Mouse (Mus musculus): ENCODE measurements at regions not wholly inside any gene's neighbourhood (a gene's known extent, or its start where the extent isn't known, plus 50 kb on each side); places are given as distances from the start of the nearest gene placed in this dataset.
"Not testable (repeated sequence)": the region's sequence is repeated elsewhere in the genome, so short reads cannot be mapped to it uniquely, and the experiment has no call there.

DNA sequence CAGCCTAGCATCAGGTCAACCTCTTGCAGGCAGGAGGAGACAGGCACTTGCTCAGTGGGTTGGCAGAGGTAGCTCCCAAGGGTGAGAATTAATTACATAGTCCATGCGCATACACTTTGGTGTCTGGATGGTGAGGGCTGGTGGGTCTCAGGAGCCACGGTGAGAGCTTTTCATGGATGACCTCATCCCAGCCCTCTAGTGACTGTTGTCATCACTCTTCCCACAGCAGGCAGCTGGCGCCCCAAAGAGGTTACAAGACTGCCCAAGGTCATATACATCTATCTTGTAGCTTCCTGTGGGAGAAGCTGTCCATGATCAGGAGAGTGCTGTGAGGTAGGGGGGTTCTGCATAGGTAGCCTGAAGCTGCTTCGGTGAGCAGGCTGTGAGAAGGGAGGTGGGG, 224.5 kb downstream of the 1810013L24Rik start:
- Histone ChIP-seq H3K9me3 (no peaks in the 10 kb centered on the region), H3K27ac (no peak overlapping the region), H3K36me3 (replicated peaks) (no peaks in the 10 kb centered on the region), H3K4me3 (no peak overlapping the region), H3K27me3 (ENCODE audit: poor library complexity, severe bottlenecking) (no peaks in the 10 kb centered on the region), H3K4me1 (no peaks in the 10 kb centered on the region)
- DNase-seq (ENCODE audit: extremely low spot score, low spot score): no peak
- WGBS: 84% methylated on average over 4 of the region's 4 CpGs

DNA sequence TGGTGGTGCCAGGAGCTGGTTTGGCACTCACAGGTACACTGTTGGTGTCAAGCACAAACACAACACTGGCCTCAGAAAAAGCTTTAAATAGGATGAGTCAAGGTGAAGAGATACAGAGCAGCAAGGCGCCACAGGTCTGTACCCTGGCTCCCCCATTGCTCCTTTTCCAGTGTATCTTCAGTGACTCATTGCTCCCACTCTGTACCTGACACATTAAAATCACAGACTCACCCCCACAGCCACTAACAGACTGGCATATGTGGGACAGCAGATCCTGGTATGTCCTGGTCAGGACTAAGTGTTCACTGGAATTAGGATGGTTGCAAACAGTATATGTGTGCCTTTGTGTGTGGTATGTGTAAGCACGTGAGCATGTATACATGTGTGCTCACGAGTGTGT, 226.5 kb downstream of the 1810013L24Rik start:
- Histone ChIP-seq H3K4me1 (no peaks in the 10 kb centered on the region), H3K27ac (no peak overlapping the region), H3K36me3 (replicated peaks) (no peaks in the 10 kb centered on the region), H3K27me3 (ENCODE audit: poor library complexity, severe bottlenecking) (no peaks in the 10 kb centered on the region), H3K9me3 (no peaks in the 10 kb centered on the region), H3K4me3 (no peak overlapping the region)
- no peak for DNase-seq (ENCODE audit: extremely low spot score, low spot score)
- 87% methylated on average over 3 of the region's 3 CpGs for WGBS

DNA sequence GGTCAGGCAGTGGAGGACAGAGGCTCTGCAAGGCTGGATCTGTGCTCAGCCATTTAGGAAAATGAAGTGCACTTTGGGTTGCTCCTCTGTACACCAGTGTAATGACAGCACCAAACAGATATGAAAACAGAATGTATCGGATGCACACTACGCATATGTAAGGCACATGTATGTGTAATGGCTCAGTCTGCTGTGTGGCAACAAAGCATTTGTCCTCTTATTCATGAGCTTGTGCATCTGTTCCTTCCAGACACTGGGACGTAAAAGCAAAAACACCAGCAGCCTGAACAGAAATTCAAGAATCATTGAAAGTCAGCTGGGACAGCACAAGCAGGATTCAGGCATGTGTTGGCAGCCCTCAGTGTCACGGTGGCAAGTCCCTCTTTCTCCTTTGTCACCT, 241.6 kb downstream of the 1810013L24Rik start:
- 97% methylated on average over 4 of the region's 4 CpGs for WGBS
- Histone ChIP-seq H3K27ac (no peak overlapping the region), H3K36me3 (replicated peaks) (no peaks in the 10 kb centered on the region), H3K27me3 (ENCODE audit: poor library complexity, severe bottlenecking) (no peaks in the 10 kb centered on the region), H3K4me1 (no peaks in the 10 kb centered on the region), H3K4me3 (no peak overlapping the region), H3K9me3 (0 out of 2 replicates have a peak, but pooled peaks cover 6% of the 10 kb centered on the region)
- no peak for DNase-seq (ENCODE audit: extremely low spot score, low spot score)

DNA sequence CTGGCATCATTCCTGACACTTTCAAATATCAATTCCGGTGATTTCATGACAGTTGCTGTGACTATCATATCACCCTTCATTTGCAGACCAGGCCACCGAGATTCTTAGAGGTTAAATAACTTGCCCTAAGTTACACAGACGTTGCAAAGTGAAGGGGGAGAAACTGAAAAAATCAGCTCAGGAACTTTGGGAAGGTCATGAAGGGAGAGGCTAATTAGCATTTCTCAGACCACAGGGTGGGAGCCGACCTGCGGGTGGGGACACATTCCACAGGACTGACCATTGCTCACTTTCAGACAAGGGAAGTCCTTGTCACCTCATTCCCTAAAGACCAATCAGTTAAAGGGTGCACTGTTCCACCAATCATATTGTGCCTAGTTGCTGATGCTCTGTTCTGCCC, 242.1 kb downstream of the 1810013L24Rik start:
- not testable (repeated sequence) for H3K36me3 ChIP-seq (replicated peaks); H3K4me3 ChIP-seq; DNase-seq (ENCODE audit: extremely low spot score, low spot score); H3K27me3 ChIP-seq (ENCODE audit: poor library complexity, severe bottlenecking); H3K9me3 ChIP-seq; H3K4me1 ChIP-seq; H3K27ac ChIP-seq
- WGBS: 91% methylated on average over 5 of the region's 5 CpGs

DNA sequence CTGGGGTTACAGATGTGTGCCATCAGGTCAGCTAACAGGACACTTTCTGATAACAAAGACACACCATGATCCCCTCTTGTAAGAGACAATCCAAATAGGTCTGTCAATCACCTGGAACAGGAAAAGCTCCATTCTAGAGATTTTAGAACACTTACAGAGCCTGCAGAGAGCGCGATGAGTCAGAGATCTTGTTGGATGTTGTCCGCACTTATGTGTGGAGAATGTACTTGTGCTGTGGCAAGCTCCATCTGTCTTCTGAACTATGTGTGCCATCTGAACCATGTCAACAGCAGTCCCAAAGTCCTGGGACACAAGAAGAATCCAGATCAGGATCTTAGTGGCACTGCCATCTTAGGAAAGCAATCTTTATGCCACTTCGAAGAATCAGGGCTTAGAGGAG, 244.4 kb downstream of the 1810013L24Rik start:
- WGBS: 91% methylated on average over 4 of the region's 4 CpGs
- no peak overlapping the region for H3K27ac ChIP-seq
- no peaks in the 10 kb centered on the region for H3K27me3 ChIP-seq (ENCODE audit: poor library complexity, severe bottlenecking)
- H3K36me3 ChIP-seq (replicated peaks): no peaks in the 10 kb centered on the region
- H3K9me3 ChIP-seq: 0 out of 2 replicates have a peak, but pooled peaks cover 6% of the 10 kb centered on the region
- DNase-seq (ENCODE audit: extremely low spot score, low spot score): no peak
- no peak overlapping the region for H3K4me3 ChIP-seq
- peaks cover 5% of the 10 kb centered on the region; the same call in 1 of the 2 replicates for H3K4me1 ChIP-seq

DNA sequence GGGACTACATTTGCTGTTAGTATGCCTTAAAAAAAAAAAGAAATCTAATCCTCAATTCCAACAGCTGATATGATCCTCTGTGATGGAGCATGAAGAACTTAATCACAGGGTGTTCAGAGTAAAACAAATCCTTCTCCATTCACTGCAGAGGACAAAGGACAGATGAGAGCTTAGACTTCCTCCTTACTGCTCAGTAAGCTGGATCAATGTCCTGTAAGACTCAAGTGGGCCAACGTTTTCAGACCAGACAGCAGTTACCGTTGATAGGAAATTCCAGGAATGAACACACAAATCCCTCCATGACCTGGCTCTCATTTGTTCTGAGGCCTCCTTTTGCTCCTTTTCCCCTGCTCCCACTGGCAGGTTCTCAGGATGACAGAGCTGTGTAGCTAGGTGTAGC, 247.6 kb downstream of the 1810013L24Rik start:
- Histone ChIP-seq H3K36me3 (replicated peaks) (no peaks in the 10 kb centered on the region), H3K4me3 (no peak overlapping the region), H3K9me3 (no peaks in the 10 kb centered on the region), H3K27ac (no peak overlapping the region), H3K4me1 (peaks cover 5% of the 10 kb centered on the region; the same call in 1 of the 2 replicates), H3K27me3 (ENCODE audit: poor library complexity, severe bottlenecking) (no peaks in the 10 kb centered on the region)
- 70% methylated on average over 2 of the region's 2 CpGs for WGBS
- DNase-seq (ENCODE audit: extremely low spot score, low spot score): no peak

DNA sequence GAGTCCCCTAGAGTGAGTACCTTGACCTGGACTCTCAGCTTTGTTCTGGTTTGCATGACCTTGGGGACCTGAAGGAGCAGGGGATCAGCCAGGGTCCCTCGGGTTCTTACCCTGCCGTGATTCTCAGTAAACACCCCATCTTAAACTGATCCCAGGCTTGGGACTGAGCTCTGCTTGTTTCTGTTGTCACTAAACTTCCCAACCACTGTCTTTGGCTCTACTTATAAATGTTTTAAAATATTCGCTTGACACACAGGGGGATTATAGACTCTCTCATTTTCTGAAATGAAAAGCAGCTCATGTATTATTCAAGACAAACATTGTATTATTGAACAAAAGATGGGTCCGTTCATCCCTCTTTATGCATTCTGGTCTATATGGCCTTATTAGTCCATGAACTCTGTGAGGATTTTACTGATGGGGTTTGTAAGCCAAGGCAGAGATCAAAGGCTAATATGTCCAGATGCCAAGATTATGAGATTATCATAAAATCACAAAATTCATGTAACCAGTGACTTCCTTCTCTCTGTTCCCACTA, 248.6 kb downstream of the 1810013L24Rik start:
- no peaks in the 10 kb centered on the region for H3K9me3 ChIP-seq
- no peak for DNase-seq (ENCODE audit: extremely low spot score, low spot score)
- no peak overlapping the region for H3K27ac ChIP-seq
- no peak overlapping the region for H3K4me3 ChIP-seq
- H3K27me3 ChIP-seq (ENCODE audit: poor library complexity, severe bottlenecking): no peaks in the 10 kb centered on the region
- peaks cover 5% of the 10 kb centered on the region; the same call in 1 of the 2 replicates for H3K4me1 ChIP-seq
- 83% methylated on average over 4 of the region's 4 CpGs for WGBS
- no peaks in the 10 kb centered on the region for H3K36me3 ChIP-seq (replicated peaks)

DNA sequence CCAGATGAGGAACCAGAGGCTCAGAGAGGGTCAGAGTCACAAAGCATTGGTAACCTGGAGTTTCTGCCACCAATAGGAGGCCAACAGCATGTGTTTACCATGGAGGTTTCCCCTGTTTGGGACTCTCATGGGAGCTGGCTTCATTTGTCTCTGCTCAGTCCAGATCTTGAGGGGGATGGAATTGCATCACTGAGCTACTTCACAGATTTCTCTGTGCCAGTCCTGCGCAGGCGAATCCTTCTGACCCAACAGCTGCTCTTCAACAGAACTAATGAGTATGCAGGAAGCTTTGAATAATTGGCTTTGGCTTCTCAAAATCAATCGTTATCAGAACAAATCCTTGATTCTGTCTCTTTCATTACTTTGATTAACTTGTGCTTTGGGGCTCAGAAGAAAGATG, 253.1 kb downstream of the 1810013L24Rik start:
- H3K9me3 ChIP-seq: no peaks in the 10 kb centered on the region
- no peak overlapping the region for H3K4me3 ChIP-seq
- no peak overlapping the region for H3K27ac ChIP-seq
- H3K4me1 ChIP-seq: peaks cover 5% of the 10 kb centered on the region; the same call in 1 of the 2 replicates
- no peaks in the 10 kb centered on the region for H3K27me3 ChIP-seq (ENCODE audit: poor library complexity, severe bottlenecking)
- no peaks in the 10 kb centered on the region for H3K36me3 ChIP-seq (replicated peaks)
- WGBS: 91% methylated on average over 3 of the region's 3 CpGs
- no peak for DNase-seq (ENCODE audit: extremely low spot score, low spot score)

DNA sequence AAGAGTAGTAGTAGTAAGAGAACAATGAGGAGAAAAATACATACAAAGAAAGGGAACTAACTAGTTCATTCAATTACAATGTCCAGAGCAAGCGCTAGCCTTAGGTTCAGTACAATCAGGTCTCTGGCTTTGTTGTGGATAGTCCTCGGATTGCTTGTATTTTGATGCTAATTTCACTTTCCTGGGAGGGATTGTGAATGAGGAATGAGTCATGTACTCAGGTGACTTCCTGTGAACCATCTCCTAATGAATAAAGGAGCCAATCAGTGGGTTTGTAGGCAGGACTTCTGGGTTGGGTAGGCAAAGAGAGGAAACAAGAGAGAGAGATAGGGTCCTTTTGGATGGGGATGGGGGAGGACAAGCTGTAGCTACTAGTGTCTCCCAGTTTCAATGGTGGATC, 253.8 kb downstream of the 1810013L24Rik start:
- no peaks in the 10 kb centered on the region for H3K4me1 ChIP-seq
- H3K9me3 ChIP-seq: no peaks in the 10 kb centered on the region
- WGBS: 78% methylated on average over 2 of the region's 2 CpGs
- DNase-seq (ENCODE audit: extremely low spot score, low spot score): no peak
- H3K4me3 ChIP-seq: no peak overlapping the region
- no peaks in the 10 kb centered on the region for H3K36me3 ChIP-seq (replicated peaks)
- H3K27ac ChIP-seq: no peak overlapping the region
- H3K27me3 ChIP-seq (ENCODE audit: poor library complexity, severe bottlenecking): no peaks in the 10 kb centered on the region

DNA sequence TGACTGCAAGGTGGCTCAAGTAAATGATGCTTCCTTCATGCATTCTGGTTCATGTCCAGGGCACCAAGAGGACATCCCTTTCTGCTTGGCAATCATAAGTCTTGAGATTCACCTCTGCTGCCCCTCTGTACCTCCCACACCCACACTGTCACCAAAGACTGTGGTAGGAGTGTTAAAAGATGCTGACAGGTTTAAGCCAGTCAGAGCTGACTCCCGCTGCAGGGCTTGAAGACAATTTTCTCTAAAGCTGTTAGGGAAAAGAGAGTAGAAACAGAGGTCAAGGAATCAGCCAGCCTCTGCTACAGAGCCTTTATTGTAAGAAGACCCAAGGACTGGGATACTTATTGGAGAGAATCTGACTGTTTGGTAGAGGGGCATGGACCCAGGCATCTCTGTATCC, 254.7 kb downstream of the 1810013L24Rik start:
- Histone ChIP-seq H3K4me1 (no peaks in the 10 kb centered on the region), H3K27me3 (ENCODE audit: poor library complexity, severe bottlenecking) (no peaks in the 10 kb centered on the region), H3K27ac (no peak overlapping the region), H3K9me3 (no peaks in the 10 kb centered on the region), H3K4me3 (no peak overlapping the region), H3K36me3 (replicated peaks) (no peaks in the 10 kb centered on the region)
- WGBS: 78% methylated on average over 1 of the region's 1 CpGs
- DNase-seq (ENCODE audit: extremely low spot score, low spot score): no peak

DNA sequence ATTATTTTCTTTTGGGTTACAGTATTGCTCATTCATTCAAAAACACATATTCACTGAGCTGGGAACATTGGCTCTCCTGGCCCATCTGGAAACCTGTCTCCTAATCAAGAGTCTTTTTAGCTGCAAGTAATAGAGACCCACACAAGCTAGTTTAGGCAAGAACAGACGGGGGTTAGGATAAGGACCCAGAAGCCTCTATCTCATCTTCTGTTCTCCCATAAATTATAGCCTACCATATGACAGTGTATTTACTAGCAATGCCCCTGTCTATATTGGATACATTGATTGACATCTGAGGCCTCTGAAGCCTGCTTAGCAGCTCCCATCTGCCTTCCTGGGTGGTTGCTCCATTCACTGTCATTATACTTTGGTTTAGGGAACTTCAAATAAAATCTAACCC, 255.2 kb downstream of the 1810013L24Rik start:
- no peaks in the 10 kb centered on the region for H3K36me3 ChIP-seq (replicated peaks)

DNA sequence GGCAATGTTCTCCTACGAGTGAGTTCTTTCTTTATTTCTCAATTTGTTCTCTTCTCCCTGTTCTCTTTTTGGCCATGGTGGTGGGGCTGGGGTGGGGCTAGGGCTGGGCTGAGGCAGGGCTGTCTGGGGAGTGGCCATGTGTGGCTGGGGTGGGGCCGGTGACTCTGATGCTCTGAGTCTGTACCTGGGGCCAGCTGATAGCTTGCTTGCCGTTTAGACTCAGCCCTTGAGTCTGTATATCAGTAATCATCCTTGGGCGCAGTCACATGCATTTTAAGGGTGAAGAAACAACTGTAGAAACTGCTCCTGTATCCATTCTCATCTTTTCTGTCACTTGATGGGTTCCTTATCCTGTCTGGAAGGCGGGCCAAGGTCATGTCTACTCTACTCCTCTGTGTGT, 256.1 kb downstream of the 1810013L24Rik start:
- H3K4me3 ChIP-seq: no peak overlapping the region
- no peak overlapping the region for H3K27ac ChIP-seq
- no peaks in the 10 kb centered on the region for H3K27me3 ChIP-seq (ENCODE audit: poor library complexity, severe bottlenecking)
- DNase-seq (ENCODE audit: extremely low spot score, low spot score): no peak
- no peaks in the 10 kb centered on the region for H3K4me1 ChIP-seq
- H3K36me3 ChIP-seq (replicated peaks): no peaks in the 10 kb centered on the region
- no peaks in the 10 kb centered on the region for H3K9me3 ChIP-seq
- WGBS: 87% methylated on average over 5 of the region's 5 CpGs

More for the DNA sequence above, 255.2 kb downstream of the 1810013L24Rik start:
- Histone ChIP-seq H3K4me3 (no peak overlapping the region), H3K27me3 (ENCODE audit: poor library complexity, severe bottlenecking) (no peaks in the 10 kb centered on the region), H3K9me3 (no peaks in the 10 kb centered on the region), H3K4me1 (no peaks in the 10 kb centered on the region), H3K27ac (no peak overlapping the region)
- 81% methylated on average over 1 of the region's 1 CpGs for WGBS
- no peak for DNase-seq (ENCODE audit: extremely low spot score, low spot score)

DNA sequence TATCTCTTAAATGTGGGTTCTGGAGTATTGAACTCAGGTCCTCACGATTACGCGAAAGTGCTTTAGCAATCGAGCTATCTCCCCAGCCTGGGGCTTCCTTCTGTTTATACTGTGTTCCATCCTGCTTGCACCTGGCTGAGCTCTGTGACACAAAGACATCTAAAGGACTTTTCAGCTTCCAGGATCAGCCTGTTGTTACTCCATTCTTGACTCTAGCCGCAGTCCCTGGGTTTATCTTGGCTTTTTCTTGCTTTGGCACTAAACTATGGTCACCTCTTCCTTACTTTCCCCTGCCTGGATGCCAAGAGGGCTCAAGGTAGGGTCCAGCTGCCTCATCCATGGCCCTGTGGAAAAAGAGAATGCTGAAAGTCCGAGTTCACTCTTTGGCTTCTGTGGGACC, 261.9 kb downstream of the 1810013L24Rik start:
- H3K27me3 ChIP-seq (ENCODE audit: poor library complexity, severe bottlenecking): no peaks in the 10 kb centered on the region
- H3K4me1 ChIP-seq: peaks cover 25% of the 10 kb centered on the region
- no peaks in the 10 kb centered on the region for H3K9me3 ChIP-seq
- no peak for DNase-seq (ENCODE audit: extremely low spot score, low spot score)
- H3K4me3 ChIP-seq: no peak overlapping the region
- 76% methylated on average over 6 of the region's 6 CpGs for WGBS
- no peaks in the 10 kb centered on the region for H3K36me3 ChIP-seq (replicated peaks)
- peak overlapping the region; percentile 71 for H3K27ac ChIP-seq
